Mouse (Mus musculus) liver (tissue): ENCODE measurements at regions not wholly inside any gene's neighbourhood (a gene's known extent, or its start where the extent isn't known, plus 50 kb on each side); places are given as distances from the start of the nearest gene placed in this dataset.
A peak's percentile ranks its signal among the peaks of the same experiment; 100 is the strongest.

Experiments
- DNase-seq: peaks from one replicate; pipeline ENCODE4 v3.0.0-alpha.2; 2020; ENCODE audit warnings: mixed read lengths

DNA sequence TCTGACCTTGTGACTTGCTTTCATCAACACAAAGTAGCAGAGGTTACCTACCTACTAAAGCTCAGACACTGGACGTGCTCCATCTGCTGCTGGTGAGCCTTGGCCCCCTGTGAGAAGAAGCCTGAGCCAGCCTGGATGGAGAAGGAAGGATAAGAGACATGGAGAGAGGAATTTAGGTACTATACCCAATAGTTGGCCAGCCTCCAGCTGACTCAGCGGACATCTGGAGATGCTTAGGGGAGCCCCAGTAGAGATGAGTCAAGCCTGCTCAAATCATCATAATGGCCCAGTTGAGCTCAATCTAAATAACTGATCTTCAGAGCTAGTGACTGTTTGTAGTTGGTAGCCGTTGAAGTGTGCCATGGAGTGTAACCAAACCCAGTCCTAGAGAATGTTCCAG is 53.7 kb upstream of the Ripply2 start:
- DNase-seq, result no peak

- DNase-seq, result no peak
These were observed 58.3 kb upstream of the Ripply2 start for GRCm38 (mm10) chr9:86957076-86957475.

DNA sequence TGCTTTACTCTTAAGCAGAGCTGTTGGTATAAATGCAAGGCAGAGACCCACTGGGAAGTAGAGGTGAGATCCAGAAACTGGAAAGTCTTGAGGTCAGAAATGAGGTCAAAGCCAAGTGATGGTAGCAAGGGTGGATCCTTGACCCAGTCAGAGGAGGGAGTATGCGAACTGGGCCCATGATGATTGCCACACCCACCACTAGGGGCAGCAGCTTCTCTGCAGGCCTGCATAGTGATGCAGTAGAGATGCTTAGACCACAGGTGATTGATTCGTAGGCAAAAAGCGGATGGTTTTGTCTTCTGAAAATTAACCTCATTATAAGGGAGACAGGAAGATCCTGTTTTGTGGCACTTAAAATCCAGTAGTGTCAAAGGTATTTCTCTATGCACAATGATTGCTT is 59.6 kb upstream of the Ripply2 start:
- DNase-seq, result no peak

- DNase-seq, result peak; percentile 25
These were observed 63.3 kb upstream of the Ripply2 start for GRCm38 (mm10) chr9:86951958-86952509.

GRCm38 (mm10) chr9:86949885-86950284 is 65.5 kb upstream of the Ripply2 start:
- DNase-seq, result no peak

DNA sequence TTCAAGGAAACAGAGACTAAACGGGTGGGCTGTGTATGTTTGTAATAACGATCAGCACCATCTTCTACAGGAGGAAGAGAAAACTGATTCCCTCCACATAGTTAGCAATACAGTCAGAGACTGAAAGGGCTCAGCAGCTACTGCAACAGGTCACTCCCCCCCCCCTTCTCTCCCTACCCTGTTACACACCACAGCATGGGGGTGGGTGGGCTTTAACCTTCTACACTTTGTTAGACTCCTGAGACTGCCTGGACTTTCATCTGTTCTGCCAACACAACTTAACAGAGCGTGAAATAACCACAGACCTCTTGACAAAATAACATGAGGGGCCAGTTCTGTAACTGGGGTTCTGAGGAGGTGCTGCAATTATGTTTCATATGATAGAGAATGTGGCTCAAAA is 50.7 kb upstream of the Snap91 start:
- no peak for DNase-seq
